Mouse (Mus musculus) right cerebral cortex, postnatal 25 days (tissue): ENCODE measurements around the gene Smim22.

ENCODE experiments used
- DNase-seq: peaks from one replicate; pipeline ENCODE4 v3.0.0; 2022

Gene Smim22

GRCm38 (mm10) chr16:5010371-5010935, 3.4 kb downstream of the Smim22 start:
- DNase-seq, result no peak

- DNase-seq, result no peak
Measured at GRCm38 (mm10) chr16:5011285-5011684, 4.2 kb downstream of the Smim22 start.

GRCm38 (mm10) chr16:5012036-5013005, 5.2 kb downstream of the Smim22 start:
- DNase-seq, result no peak

GRCm38 (mm10) chr16:5013054-5013838, 6.2 kb downstream of the Smim22 start, which contains the start of gene Rogdi:
TSS of gene Rogdi (minus strand) at chr16:5013553.
- peak; percentile 98 for DNase-seq

- no peak for DNase-seq
Measured at GRCm38 (mm10) chr16:5014578-5014977, 7.5 kb downstream of the Smim22 start.

- no peak for DNase-seq
Measured at GRCm38 (mm10) chr16:5024021-5024420, 16.9 kb downstream of the Smim22 start.

GRCm38 (mm10) chr16:5029847-5030246, 22.8 kb downstream of the Smim22 start:
- no peak for DNase-seq

- no peak for DNase-seq
Measured at GRCm38 (mm10) chr16:5035591-5035990, 28.5 kb downstream of the Smim22 start.

- DNase-seq, result no peak
Measured at GRCm38 (mm10) chr16:5036649-5037234, 29.7 kb downstream of the Smim22 start.

- DNase-seq, result no peak
Measured at GRCm38 (mm10) chr16:5045322-5045721, 38.2 kb downstream of the Smim22 start.

- DNase-seq, result no peak
Measured at GRCm38 (mm10) chr16:5049182-5049773, 42.2 kb downstream of the Smim22 start.

GRCm38 (mm10) chr16:5049774-5050234, 42.7 kb downstream of the Smim22 start, which contains the start of the genes Glyr1 and Ubn1:
TSS of gene Glyr1 (minus strand) at chr16:5049863.
TSS of gene Ubn1 (plus strand) at chr16:5050057.
- peak; percentile 100 for DNase-seq

GRCm38 (mm10) chr16:5050251-5051110, 43.4 kb downstream of the Smim22 start:
- peak; percentile 82 for DNase-seq
